Mouse (Mus musculus): Measurements from ENCODE around the gene Foxn2. TPM values are rescaled to one million over a fixed set of nuclear protein-coding genes. Genes with fewer than 3 reads are reported as not detected.

Gene Foxn2
- polyA plus RNA-seq, 2 experiments, result 8.6 to 11.6 TPM

DNA sequence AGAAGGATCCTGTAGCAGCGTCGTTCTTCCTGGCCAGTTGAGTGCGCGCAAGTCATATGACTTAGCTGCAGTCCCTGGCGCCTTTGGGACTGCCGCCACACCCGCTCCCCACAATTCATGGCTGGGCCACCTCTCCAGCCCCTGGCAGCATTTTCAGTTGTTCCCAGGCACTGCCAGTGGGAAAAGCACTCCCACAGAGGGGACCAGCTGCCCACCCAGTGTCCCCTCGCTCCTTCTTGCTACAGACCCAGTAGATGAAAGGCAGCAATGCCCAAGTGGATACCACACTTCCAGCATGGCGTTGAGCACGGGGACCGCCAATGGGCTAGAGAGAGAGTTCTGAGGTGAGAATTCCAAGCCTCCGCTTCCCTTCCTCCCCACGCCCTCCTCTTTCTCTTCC, 63.5 kb downstream of the Foxn2 start:
- DNase-seq (ENCODE audit: low spot score) (no peak), ATAC-seq (ENCODE audit: low FRiP score, low read depth) (no peak)
- Histone ChIP-seq H3K9ac (ENCODE audit: low read depth, low read length, severe bottlenecking) (no peak overlapping the region), H3K4me3 (replicated peaks; ENCODE audit: low read length) (no peak overlapping the region), H3K4me1 (ENCODE audit: control insufficient read depth, insufficient read depth, low read length) (peaks cover 9% of the 10 kb centered on the region), H3K4me2 (replicated peaks; ENCODE audit: low read depth, low read length, severe bottlenecking) (no peak overlapping the region), H3K27me3 (ENCODE audit: control insufficient read depth, insufficient read depth, low read length) (no peaks in the 10 kb centered on the region), H3K9me3 (ENCODE audit: control insufficient read depth, low read length) (no peaks in the 10 kb centered on the region), H3K27ac (replicated peaks; ENCODE audit: low read depth, low read length) (no peak overlapping the region), H3K36me3 (ENCODE audit: control insufficient read depth, insufficient read depth, low read length) (no peaks in the 10 kb centered on the region)
- 85% methylated on average over 6 of the region's 13 CpGs for WGBS
- no peak for TF ChIP-seq POLR2A (IDR thresholded peaks at IDR 0.05; ENCODE audit: borderline replicate concordance, extremely low read depth, insufficient read depth, insufficient read length)

DNA sequence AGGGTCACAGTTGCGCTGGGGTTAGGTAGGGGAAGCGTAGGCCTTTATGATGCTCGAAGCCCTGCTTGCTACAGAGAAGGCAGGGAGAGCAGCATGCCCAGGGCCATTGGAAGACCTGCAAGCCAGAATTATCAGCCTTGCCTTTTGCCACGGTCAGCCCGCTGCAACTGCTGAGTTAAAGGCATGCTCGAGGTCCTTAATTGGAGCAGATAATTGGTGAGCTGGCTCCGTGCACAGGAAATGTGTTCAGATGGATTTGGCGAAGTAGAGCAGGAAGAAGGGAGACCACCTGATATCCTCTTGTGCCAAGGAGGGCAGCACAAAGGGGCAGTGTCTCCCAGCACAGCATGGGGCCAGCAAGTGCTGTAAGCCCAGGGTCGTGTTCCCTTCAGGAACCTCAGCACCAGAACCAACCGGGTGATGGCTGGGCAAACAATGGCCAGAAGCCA, 64.8 kb downstream of the Foxn2 start:
- Histone ChIP-seq H3K4me2 (replicated peaks; ENCODE audit: low read depth, low read length, severe bottlenecking) (no peak overlapping the region), H3K9me3 (ENCODE audit: control insufficient read depth, low read length) (no peaks in the 10 kb centered on the region), H3K27ac (replicated peaks; ENCODE audit: low read depth, low read length) (no peak overlapping the region), H3K4me1 (ENCODE audit: control insufficient read depth, insufficient read depth, low read length) (peaks cover 9% of the 10 kb centered on the region), H3K36me3 (ENCODE audit: control insufficient read depth, insufficient read depth, low read length) (no peaks in the 10 kb centered on the region), H3K27me3 (ENCODE audit: control insufficient read depth, insufficient read depth, low read length) (no peaks in the 10 kb centered on the region), H3K4me3 (replicated peaks; ENCODE audit: low read length) (no peak overlapping the region), H3K9ac (ENCODE audit: low read depth, low read length, severe bottlenecking) (no peak overlapping the region)
- TF ChIP-seq POLR2A (IDR thresholded peaks at IDR 0.05; ENCODE audit: borderline replicate concordance, extremely low read depth, insufficient read depth, insufficient read length), result no peak
- WGBS, result 39% methylated on average over 10 of the region's 10 CpGs
- ATAC-seq (ENCODE audit: low FRiP score, low read depth) (no peak), DNase-seq (ENCODE audit: low spot score) (no peak)

DNA sequence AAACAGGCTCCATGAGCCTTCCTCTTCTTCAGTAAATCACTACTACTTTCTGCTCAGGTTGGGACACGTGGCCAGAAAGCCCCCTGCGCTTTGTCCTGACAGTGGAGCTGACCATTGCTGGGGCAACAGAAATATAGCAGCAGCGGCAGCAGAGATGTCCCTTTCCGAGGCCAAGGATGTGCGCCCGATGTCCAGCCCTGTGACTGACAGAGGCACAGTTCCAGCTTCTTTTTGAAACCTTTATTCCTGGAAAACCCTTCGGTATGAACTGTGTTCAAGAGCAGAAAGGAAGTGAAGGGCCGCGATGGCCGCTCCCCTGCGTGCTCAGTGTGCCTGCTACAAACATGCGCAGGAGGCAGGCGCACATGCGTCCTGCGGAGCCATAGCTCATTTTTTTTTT, 65.4 kb downstream of the Foxn2 start:
- no peak for ATAC-seq (ENCODE audit: low FRiP score, low read depth)
- no peak overlapping the region for H3K4me2 ChIP-seq (replicated peaks; ENCODE audit: low read depth, low read length, severe bottlenecking)
- DNase-seq (ENCODE audit: low spot score), result no peak
- no peak overlapping the region for H3K9ac ChIP-seq (ENCODE audit: low read depth, low read length, severe bottlenecking)
- WGBS, result 94% methylated on average over 15 of the region's 15 CpGs
- no peaks in the 10 kb centered on the region for H3K27me3 ChIP-seq (ENCODE audit: control insufficient read depth, insufficient read depth, low read length)
- H3K4me3 ChIP-seq (replicated peaks; ENCODE audit: low read length), result no peak overlapping the region
- H3K4me1 ChIP-seq (ENCODE audit: control insufficient read depth, insufficient read depth, low read length), result peaks cover 9% of the 10 kb centered on the region
- no peaks in the 10 kb centered on the region for H3K9me3 ChIP-seq (ENCODE audit: control insufficient read depth, low read length)
- no peak overlapping the region for H3K27ac ChIP-seq (replicated peaks; ENCODE audit: low read depth, low read length)
- no peak for TF ChIP-seq POLR2A (IDR thresholded peaks at IDR 0.05; ENCODE audit: borderline replicate concordance, extremely low read depth, insufficient read depth, insufficient read length)
- no peaks in the 10 kb centered on the region for H3K36me3 ChIP-seq (ENCODE audit: control insufficient read depth, insufficient read depth, low read length)

DNA sequence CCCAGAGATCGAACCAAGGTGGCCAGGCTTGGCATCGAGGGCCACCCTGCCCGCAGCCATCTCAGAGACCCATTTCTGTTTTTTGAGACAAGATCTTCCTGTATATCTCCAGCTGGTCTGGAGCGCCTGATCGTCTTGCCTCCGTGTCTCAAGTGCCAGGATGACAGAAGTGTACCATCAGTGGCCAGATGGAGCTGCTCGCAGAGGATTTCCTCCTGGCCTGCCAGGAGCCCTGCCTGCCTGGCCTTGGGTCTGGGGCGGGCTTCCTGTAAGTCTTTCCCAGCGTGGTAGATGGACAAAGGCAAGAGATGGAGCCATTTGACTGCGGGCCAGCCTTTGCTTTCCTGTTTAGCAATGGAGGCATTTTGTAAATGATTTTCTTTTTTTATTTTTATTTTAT, 66.9 kb downstream of the Foxn2 start:
- DNase-seq (ENCODE audit: low spot score), result no peak
- Histone ChIP-seq H3K9me3 (ENCODE audit: control insufficient read depth, low read length) (no peaks in the 10 kb centered on the region), H3K27me3 (ENCODE audit: control insufficient read depth, insufficient read depth, low read length) (no peaks in the 10 kb centered on the region), H3K4me1 (ENCODE audit: control insufficient read depth, insufficient read depth, low read length) (peaks cover 9% of the 10 kb centered on the region), H3K36me3 (ENCODE audit: control insufficient read depth, insufficient read depth, low read length) (no peaks in the 10 kb centered on the region), H3K9ac (ENCODE audit: low read depth, low read length, severe bottlenecking) (no peak overlapping the region), H3K27ac (replicated peaks; ENCODE audit: low read depth, low read length) (no peak overlapping the region), H3K4me2 (replicated peaks; ENCODE audit: low read depth, low read length, severe bottlenecking) (no peak overlapping the region), H3K4me3 (replicated peaks; ENCODE audit: low read length) (no peak overlapping the region)
- ATAC-seq (ENCODE audit: low FRiP score, low read depth), result no peak
- TF ChIP-seq POLR2A (IDR thresholded peaks at IDR 0.05; ENCODE audit: borderline replicate concordance, extremely low read depth, insufficient read depth, insufficient read length), result no peak
- 94% methylated on average over 10 of the region's 10 CpGs for WGBS

DNA sequence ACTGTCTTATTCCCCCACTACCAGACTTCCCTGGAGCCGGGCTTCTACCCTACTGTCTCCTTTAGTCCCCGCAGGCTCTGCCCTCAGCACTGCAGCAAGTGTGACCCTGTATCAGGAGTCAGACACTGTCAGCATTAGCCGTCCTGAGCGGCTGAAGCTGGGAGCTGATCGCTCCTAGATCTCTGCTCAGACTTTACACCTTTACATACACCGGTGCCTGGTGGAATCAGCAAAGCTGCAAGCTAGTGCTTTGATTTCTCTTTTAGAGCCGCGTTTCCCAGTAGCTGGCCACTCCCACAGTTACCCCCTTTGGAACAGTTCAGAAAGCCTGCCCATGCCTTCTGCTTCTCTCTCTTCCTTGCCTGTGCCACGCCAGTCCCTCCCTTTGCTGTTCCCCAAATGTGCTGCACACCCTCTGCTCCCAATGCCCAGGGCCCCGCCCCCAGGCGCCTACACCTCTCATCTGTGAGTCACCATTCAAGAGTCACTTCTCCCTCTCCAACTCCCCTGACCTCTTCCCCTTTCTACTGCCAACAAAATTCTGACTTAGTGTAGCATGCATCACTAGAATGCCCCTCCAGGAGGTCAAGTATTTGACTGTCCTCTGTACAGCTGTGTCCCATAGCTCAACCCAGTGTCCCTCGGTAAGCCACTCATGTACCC, 68.5 kb downstream of the Foxn2 start:
- ATAC-seq (ENCODE audit: low FRiP score, low read depth), result no peak; the same call in 1 of the 2 replicates
- Histone ChIP-seq H3K27ac (replicated peaks; ENCODE audit: low read depth, low read length) (no peak overlapping the region), H3K4me1 (ENCODE audit: control insufficient read depth, insufficient read depth, low read length) (peaks cover 9% of the 10 kb centered on the region), H3K4me2 (replicated peaks; ENCODE audit: low read depth, low read length, severe bottlenecking) (peak overlapping the region; percentile 11; the same call in 1 of the 2 replicates), H3K36me3 (ENCODE audit: control insufficient read depth, insufficient read depth, low read length) (no peaks in the 10 kb centered on the region), H3K4me3 (replicated peaks; ENCODE audit: low read length) (no peak overlapping the region), H3K9ac (ENCODE audit: low read depth, low read length, severe bottlenecking) (no peak overlapping the region), H3K27me3 (ENCODE audit: control insufficient read depth, insufficient read depth, low read length) (no peaks in the 10 kb centered on the region), H3K9me3 (ENCODE audit: control insufficient read depth, low read length) (no peaks in the 10 kb centered on the region)
- 32% methylated on average over 12 of the region's 12 CpGs for WGBS
- TF ChIP-seq POLR2A (IDR thresholded peaks at IDR 0.05; ENCODE audit: borderline replicate concordance, extremely low read depth, insufficient read depth, insufficient read length), result no peak
- no peak for DNase-seq (ENCODE audit: low spot score)
